Mouse (Mus musculus) limb, embryonic 14.5 days (tissue): ENCODE data around the gene Hormad2. TPM values are rescaled to one million over a fixed set of nuclear protein-coding genes. Genes with fewer than 3 reads are reported as not detected.
A peak's percentile ranks its signal among the peaks of the same experiment; 100 is the strongest.

Experiments
- ATAC-seq: fragments of 200-750 bp; cut with Nextera tagmentation; 2 replicates; pipeline ENCODE4 v1.8.0; 2017; ENCODE audit warnings: low read depth, moderate number of reproducible peaks, moderate TSS enrichment; ENCODE audit not compliant: low FRiP score
- DNase-seq: peaks from one replicate; pipeline ENCODE4 v3.0.0-alpha.2; 2015; ENCODE audit warnings: low spot score
- H3K27ac ChIP-seq: fragments of 300-500 bp; sonication (generic); replicated peaks from 2 replicates; pipeline ENCODE4 v1.5.1; 2014; ENCODE audit warnings: low read depth, mild to moderate bottlenecking, low read length, moderate library complexity, mixed read lengths
- H3K27me3 ChIP-seq: fragments of 300-500 bp; sonication (generic); 2 replicates; pipeline ENCODE4 v1.6.1; 2014; ENCODE audit warnings: low read length, mixed read lengths; ENCODE audit not compliant: control insufficient read depth, insufficient read depth
- H3K36me3 ChIP-seq: fragments of 300-500 bp; sonication (generic); 2 replicates; pipeline ENCODE4 v1.6.1; 2014; ENCODE audit warnings: mild to moderate bottlenecking, low read length, moderate library complexity, mixed read lengths; ENCODE audit not compliant: control insufficient read depth, insufficient read depth
- H3K4me1 ChIP-seq: fragments of 300-500 bp; sonication (generic); 2 replicates; pipeline ENCODE4 v1.6.1; 2014; ENCODE audit warnings: antibody characterized with exemption, low read length, mixed read lengths; ENCODE audit not compliant: control insufficient read depth, insufficient read depth
- H3K4me2 ChIP-seq: fragments of 300-500 bp; sonication (generic); replicated peaks from 2 replicates; pipeline ENCODE4 v1.6.1; 2014; ENCODE audit warnings: low read depth, mild to moderate bottlenecking, low read length, moderate library complexity; ENCODE audit not compliant: severe bottlenecking
- H3K4me3 ChIP-seq: fragments of 300-500 bp; sonication (generic); replicated peaks from 2 replicates; pipeline ENCODE4 v1.5.1; 2014; ENCODE audit warnings: low read length
- H3K9ac ChIP-seq: fragments of 300-500 bp; sonication (generic); 2 replicates; pipeline ENCODE4 v1.6.1; 2014; ENCODE audit warnings: mild to moderate bottlenecking, low read depth, low read length, moderate library complexity; ENCODE audit not compliant: severe bottlenecking
- H3K9me3 ChIP-seq: fragments of 300-500 bp; sonication (generic); 2 replicates; pipeline ENCODE4 v1.6.1; 2016; ENCODE audit warnings: low read length; ENCODE audit not compliant: control insufficient read depth
- POLR2A ChIP-seq: fragments of 200-500 bp; IDR thresholded peaks from 2 replicates; pipeline ENCODE4 v1.8.0; 2012; ENCODE audit warnings: inconsistent platforms, mild to moderate bottlenecking, moderate library complexity, borderline replicate concordance; ENCODE audit not compliant: insufficient read depth, insufficient read length; ENCODE audit errors: extremely low read depth
- WGBS: fragments of 180-500 bp; shearing (Covaris S2); extraction: QIAGEN DNeasy Blood & Tissue Kit; methylation state at CpG from one replicate; pipeline ENCODE4 v1.1.7; 2014; 5-methylcytosine and 5-hydroxymethylcytosine counted together
- polyA plus RNA-seq, 2 experiments: library from polyadenylated mRNA; depleted of rRNA in 1 of 2; stranded (reverse) in 1 of 2; unstranded in 1 of 2; fragments of >200 nt; fragmentation: Nextera tagmentation in 1 of 2; extraction: Ambion mirVana in 1 of 2; gene quantifications; 2 replicates each; pipeline versions ENCODE4 v1.2.1 to v1.2.3; 2012 to 2014

Hormad2 gene
- polyA plus RNA-seq, 2 experiments, result 0.23 to 0.25 TPM

GRCm38 (mm10) chr11:4434461-4434860 is 6.4 kb downstream of the Hormad2 start:
- H3K36me3 ChIP-seq, result no peaks in the 10 kb centered on the region
- H3K4me2 ChIP-seq, result no peak overlapping the region
- TF ChIP-seq POLR2A, result no peak
- no peak for DNase-seq
- H3K4me3 ChIP-seq, result no peak overlapping the region
- H3K4me1 ChIP-seq, result no peaks in the 10 kb centered on the region
- H3K9ac ChIP-seq, result no peak overlapping the region
- no peaks in the 10 kb centered on the region for H3K27me3 ChIP-seq
- no peaks in the 10 kb centered on the region for H3K9me3 ChIP-seq
- WGBS, result 62% methylated on average over 4 of the region's 4 CpGs
- H3K27ac ChIP-seq, result no peak overlapping the region
- ATAC-seq, result no peak

- no peaks in the 10 kb centered on the region for H3K9me3 ChIP-seq
- H3K4me2 ChIP-seq, result no peak overlapping the region
- no peak overlapping the region for H3K9ac ChIP-seq
- H3K27ac ChIP-seq, result no peak overlapping the region
- H3K4me1 ChIP-seq, result no peaks in the 10 kb centered on the region
- DNase-seq (no peak), ATAC-seq (no peak)
- no peak for TF ChIP-seq POLR2A
- 84% methylated on average over 8 of the region's 8 CpGs for WGBS
- no peaks in the 10 kb centered on the region for H3K36me3 ChIP-seq
- H3K27me3 ChIP-seq, result peaks cover 4% of the 10 kb centered on the region; the same call in 1 of the 2 replicates
- no peak overlapping the region for H3K4me3 ChIP-seq
These were observed 17.1 kb downstream of the Hormad2 start for GRCm38 (mm10) chr11:4423818-4424217.

- no peaks in the 10 kb centered on the region for H3K36me3 ChIP-seq
- H3K4me3 ChIP-seq, result no peak overlapping the region
- no peak overlapping the region for H3K27ac ChIP-seq
- H3K9me3 ChIP-seq, result no peaks in the 10 kb centered on the region
- no peaks in the 10 kb centered on the region for H3K4me1 ChIP-seq
- 78% methylated on average over 16 of the region's 16 CpGs for WGBS
- no peak for ATAC-seq
- peaks cover 4% of the 10 kb centered on the region; the same call in 1 of the 2 replicates for H3K27me3 ChIP-seq
- H3K9ac ChIP-seq, result no peak overlapping the region
- DNase-seq, result no peak
- H3K4me2 ChIP-seq, result no peak overlapping the region
- no peak for TF ChIP-seq POLR2A
These were observed 18.1 kb downstream of the Hormad2 start for GRCm38 (mm10) chr11:4422494-4423425.

- no peak for ATAC-seq
- peak; percentile 78 for DNase-seq
- 28% methylated on average over 6 of the region's 6 CpGs for WGBS
These were observed 18.9 kb downstream of the Hormad2 start for GRCm38 (mm10) chr11:4421933-4422488.

GRCm38 (mm10) chr11:4417986-4418385 is 22.9 kb downstream of the Hormad2 start:
- no peak for ATAC-seq
- H3K27ac ChIP-seq, result no peak overlapping the region
- no peaks in the 10 kb centered on the region for H3K36me3 ChIP-seq
- WGBS, result 77% methylated on average over 3 of the region's 3 CpGs
- H3K9me3 ChIP-seq, result no peaks in the 10 kb centered on the region
- no peak for DNase-seq
- H3K27me3 ChIP-seq, result no peaks in the 10 kb centered on the region; the same call in 1 of the 2 replicates
- no peak overlapping the region for H3K9ac ChIP-seq
- H3K4me2 ChIP-seq, result no peak overlapping the region
- H3K4me1 ChIP-seq, result no peaks in the 10 kb centered on the region
- no peak for TF ChIP-seq POLR2A
- no peak overlapping the region for H3K4me3 ChIP-seq

More at GRCm38 (mm10) chr11:4421933-4422488, 18.9 kb downstream of the Hormad2 start:
- no peaks in the 10 kb centered on the region for H3K4me1 ChIP-seq
- no peak overlapping the region for H3K9ac ChIP-seq
- TF ChIP-seq POLR2A, result no peak
- no peaks in the 10 kb centered on the region for H3K36me3 ChIP-seq
- H3K27ac ChIP-seq, result no peak overlapping the region
- H3K9me3 ChIP-seq, result no peaks in the 10 kb centered on the region
- H3K4me3 ChIP-seq, result no peak overlapping the region
- H3K4me2 ChIP-seq, result no peak overlapping the region
- peaks cover 4% of the 10 kb centered on the region; the same call in 1 of the 2 replicates for H3K27me3 ChIP-seq
